Mouse (Mus musculus) heart, postnatal 4 days (tissue): Measurements from ENCODE around the gene Stard7. TPM values are rescaled to one million over a fixed set of nuclear protein-coding genes. Genes with fewer than 3 reads are reported as not detected.

Source experiments
- total RNA-seq, 2 experiments: library from RNA; stranded (reverse); gene quantifications; 2 replicates each; pipeline ENCODE4 v1.2.3; 2021

Gene Stard7
- total RNA-seq, 2 experiments from 2014 or later, result 188 to 203 TPM

Other genes starting within 250 kb of the Stard7 start
- gene Blvra, start 199.6 kb upstream of the Stard7 start, total RNA-seq, result 10 to 100 TPM; 26.0 to 26.2 TPM
- 10 to 100 TPM; 34.7 to 38.3 TPM for gene Ncaph, start 136.3 kb upstream of the Stard7 start, total RNA-seq
- gene Itpripl1, start 126.8 kb upstream of the Stard7 start, total RNA-seq, result 10 to 100 TPM; 10.4 to 11.2 TPM
- under 1 TPM; 0.45 to 0.50 TPM for gene 1810024B03Rik, start 61.9 kb upstream of the Stard7 start, total RNA-seq
- gene Snrnp200, start 61.8 kb upstream of the Stard7 start, total RNA-seq, result 10 to 100 TPM; 72.0 to 73.4 TPM
- 10 to 100 TPM; 48.9 to 49.4 TPM for gene Ciao1, start 22.4 kb upstream of the Stard7 start, total RNA-seq
- gene Tmem127, start 22.3 kb upstream of the Stard7 start, total RNA-seq, result 10 to 100 TPM; 35.9 to 36.0 TPM
- 1 to 10 TPM; 3.3 to 3.7 TPM for gene Dusp2, start 65.9 kb downstream of the Stard7 start, total RNA-seq
- gene Astl, start 68.4 kb downstream of the Stard7 start, total RNA-seq, result not detected
- under 1 TPM; 0.32 to 0.33 TPM for gene Adra2b, start 93.0 kb downstream of the Stard7 start, total RNA-seq
- under 1 TPM in 1 of 2 experiments, not detected in 1; 0.10 TPM for gene Gpat2, start 155.0 kb downstream of the Stard7 start, total RNA-seq
- gene Fahd2a, start 174.3 kb downstream of the Stard7 start, total RNA-seq, result 10 to 100 TPM; 20.4 to 21.0 TPM